Mouse (Mus musculus): Measurements from ENCODE around the gene Krt75.
"Not testable (repeated sequence)": the region's sequence is repeated elsewhere in the genome, so short reads cannot be mapped to it uniquely, and the experiment has no call there.

The Krt75 gene

DNA sequence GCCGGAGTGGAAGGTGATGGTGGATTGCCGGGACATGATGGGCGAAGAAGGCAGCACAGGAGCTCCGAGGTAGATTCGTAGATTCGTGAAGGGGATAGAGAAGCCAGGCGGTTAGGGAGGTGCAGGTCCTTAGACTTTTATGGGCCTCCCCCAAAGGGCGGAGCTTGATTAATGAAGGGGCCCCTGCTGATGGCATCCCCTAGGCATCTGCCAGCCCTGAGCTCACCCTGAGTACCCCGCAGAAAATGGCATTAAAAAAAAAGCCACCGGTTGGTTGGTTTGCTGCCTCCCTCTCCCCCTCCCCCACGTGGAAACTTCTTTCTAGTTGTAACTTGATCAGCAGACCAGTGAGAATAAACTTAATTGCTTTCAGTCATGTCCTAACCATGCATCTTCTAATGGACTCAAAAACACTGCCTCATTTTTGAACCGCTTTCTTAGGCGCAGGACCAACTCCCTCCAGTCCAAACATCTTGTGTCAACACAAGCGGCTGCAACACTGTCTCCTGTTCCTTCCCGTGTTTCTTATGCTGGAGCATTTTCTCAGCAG lies at the start of gene Krt75:
Gene Krt75, minus strand, starts transcription at position 109 of the 550 bp plus-strand sequence.
- no peak for DNase-seq

DNA sequence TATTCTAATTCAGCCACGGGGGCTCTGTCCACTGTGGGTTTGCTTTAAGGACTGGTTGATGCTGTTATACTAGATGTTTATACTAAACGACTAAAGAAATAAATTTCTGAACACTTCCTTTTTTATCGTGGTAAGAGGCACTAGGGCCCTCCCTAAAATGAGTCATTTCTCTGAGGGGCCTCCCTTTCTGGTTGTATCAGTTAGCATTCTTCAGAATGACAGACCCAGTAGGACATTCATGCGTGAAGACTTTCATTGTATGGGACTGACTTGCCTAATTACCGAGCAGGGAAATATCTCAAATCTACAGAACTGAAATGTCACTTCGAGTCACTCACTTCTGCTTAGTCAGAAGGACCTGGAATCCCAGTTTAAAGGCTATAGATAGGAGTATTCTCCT lies 25.4 kb upstream of the Krt75 start:
- DNase-seq: no peak

DNA sequence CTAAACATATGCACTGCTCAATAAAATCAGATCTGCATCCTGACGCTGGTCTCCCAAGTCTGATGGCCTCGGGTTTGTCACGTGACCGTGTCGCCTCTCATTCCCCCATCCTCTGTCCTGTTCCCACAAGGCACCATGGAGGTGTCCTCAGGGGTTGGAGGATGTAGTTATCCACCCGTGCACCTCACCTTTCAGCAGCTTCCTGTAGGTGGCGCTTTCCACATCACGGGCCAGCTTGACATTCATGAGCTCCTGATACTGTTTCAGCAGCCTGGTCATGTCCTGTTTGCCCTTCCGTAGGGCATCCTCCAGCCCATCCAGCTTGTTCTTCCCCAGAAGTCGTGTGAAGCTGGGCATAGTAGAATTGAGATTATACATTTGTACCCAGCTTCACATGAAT lies 14.5 kb upstream of the Krt75 start:
- no peak for DNase-seq

DNA sequence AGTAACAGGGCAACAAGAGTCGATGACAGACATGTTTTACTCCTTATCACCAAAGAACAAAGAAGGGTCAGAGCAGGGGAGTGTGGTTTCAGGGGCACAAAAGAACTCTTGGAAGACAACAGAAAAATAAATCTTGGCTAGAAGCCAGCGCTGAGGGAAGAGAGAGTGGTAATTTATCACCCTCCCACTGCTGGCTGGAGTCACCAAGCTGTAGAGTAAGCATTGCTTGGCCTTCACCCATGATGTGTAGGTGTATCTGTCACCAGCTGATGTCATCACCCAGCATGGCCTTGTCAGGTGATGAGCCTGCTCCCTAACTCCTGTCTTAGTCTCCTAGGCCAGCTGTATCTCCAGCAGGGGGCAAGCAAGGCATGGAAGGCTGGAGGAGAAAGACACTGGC lies 10.8 kb upstream of the Krt75 start:
- DNase-seq: no peak

DNA sequence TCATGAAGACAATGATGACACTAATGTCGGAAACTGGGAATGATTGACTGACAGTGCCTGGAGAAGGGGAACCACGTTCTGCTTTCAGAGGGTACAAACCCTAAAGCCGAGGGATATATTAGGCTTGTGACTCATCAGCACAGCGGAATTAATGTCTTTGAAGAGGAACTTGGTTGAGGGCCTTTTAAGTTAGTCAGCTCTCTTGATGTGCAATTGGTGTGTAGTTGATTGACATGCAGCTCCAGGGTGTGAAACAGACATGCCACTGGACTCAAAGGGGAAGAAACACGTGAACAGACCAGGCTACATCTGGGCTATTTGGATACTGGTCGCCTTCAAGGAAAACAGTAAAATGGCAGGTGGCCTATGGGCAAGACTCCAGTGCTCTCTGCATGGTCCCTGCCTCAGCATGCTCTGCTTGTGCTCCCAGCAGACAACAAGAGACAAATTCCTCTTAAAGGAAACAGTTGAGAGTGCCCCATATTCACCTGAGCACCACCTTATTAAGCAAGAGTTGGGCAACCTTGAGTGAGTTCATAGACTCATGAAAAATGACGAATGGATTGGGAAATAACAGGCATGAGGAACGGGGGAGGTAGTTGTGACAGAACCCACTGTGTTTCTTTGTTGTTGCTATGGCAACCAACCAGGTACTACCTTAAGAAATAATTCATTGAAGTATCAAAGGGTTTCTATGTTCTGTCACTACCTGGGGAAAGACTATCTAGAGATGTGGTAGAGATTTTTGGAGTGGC lies 9.7 kb upstream of the Krt75 start:
- DNase-seq: no peak

DNA sequence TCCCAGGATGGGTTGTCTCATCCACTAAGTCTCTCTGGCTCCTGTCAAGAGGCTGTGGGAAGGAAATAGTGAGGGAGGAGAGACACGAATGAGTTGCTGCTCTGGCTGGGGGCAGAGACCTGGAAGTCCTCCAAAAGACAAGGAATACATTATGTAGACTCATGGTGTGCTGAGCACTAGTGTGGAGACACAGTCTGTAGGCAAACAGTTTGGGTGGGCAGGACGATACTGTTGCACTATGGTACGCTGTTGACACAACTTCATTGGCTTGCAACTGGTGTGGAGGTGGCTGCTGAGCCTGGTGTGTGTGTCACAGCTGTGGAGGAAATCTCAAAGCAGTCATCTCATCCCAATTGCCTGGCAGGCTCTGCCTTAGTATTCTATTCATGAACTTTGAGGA lies 8.0 kb upstream of the Krt75 start:
- DNase-seq: no peak

DNA sequence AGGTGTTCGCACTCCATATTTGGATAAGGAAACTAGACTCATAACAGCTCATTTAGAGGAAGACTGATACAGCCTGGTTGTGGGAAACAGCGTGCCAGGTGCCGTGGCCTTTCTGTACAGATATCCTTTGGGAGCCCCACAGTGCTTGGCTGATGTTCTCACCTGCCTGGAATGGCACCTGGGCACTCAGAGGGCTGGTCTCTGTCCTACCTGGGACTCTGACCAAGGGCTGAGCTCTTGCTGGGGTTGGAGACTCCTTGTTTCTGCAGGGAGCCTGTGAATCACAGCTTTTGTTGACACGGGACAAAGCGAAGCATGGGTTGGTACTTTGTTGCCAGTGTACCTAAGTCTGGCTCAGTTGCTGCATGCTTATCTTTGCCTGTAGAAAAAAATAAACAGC lies 1.8 kb upstream of the Krt75 start:
- no peak for DNase-seq

DNA sequence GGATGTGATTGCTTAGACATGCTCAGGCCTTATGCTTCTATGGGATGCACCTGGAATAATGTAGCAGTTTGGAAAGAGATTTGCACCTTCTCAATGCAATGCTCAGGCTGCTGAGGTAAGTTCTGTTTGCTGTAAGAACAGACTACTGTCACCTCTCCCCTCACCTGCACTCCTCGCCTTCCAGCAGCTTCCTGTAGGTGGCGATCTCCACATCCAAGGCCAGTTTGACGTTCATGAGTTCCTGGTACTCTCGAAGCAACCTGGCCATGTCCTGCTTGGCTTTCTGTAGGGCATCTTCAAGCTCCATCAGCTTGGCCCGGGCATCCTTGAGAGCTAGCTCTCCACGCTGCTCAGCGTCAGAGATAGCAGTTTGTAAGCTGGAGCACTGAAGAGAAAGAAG lies 5.9 kb downstream of the Krt75 start:
- no peak for DNase-seq

DNA sequence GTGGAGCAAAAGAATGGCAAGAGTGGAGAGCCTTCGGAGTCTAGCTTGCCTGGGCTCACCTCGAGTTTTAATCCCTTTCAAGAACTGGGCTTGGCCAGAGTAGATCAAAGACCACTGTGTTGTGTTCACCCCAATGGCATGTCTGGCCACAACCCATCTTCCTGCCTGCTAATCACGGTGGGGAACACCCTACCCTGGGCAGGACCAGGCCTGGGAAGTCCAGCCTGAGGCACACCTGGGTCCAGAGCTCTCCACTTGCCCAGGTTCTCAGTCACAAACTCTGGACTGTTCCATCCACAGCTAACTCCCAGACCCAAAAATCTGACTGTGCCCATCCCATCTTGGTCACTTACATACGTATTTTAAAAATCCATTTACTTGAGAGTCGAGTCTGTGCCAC lies 10.9 kb downstream of the Krt75 start, which contains the start of gene Krt90:
Gene Krt90, minus strand, starts transcription at position 101 of the 400 bp plus-strand sequence.
- DNase-seq: no peak

DNA sequence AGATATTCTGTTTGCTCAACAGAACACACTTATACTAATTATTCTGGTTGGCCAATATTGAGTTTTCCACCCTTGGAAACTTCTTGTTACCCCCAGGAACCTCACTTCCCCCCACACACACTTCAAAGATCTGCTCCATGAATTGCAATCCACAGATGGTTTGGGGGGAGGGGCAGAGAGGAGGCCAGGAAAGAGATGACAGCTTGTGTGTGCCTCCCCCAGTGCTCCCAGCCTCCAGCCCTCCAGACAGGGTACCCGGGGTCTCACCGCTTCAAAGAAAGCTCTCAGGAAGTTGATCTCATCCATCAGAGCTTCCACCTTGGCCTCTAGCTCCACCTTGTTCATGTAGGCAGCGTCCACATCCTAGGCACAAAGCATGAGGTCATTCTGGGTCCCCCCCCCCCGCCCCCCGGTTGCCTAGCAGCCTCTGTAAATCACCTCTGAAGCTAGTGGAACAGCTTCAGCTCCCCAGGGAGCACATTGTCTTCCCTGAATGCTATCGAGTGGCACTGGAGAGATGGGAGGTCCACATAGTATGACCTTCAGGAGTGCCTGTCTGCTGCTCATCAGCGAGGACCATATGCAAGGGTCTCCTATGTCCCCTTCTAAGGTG lies 15.6 kb downstream of the Krt75 start:
- DNase-seq: no peak

DNA sequence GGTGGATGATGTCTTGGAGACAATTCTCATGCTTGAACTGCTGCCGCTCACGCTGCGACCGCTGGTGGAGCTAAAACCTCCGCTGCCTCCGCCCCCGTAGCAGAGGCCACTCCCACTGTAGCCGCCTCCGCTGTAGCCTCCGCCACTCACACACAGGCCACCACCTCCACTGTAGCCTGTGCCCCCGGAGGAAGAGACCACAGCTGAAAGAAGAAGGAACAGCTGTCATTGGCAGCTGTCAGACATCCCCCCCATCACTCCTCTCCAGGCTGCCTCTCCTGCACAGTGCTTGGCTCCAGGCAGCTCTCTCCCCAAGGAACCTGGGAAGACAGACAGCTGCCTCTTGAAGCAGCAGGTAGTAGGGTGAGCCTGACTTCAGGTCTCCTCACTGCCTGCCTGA lies 20.5 kb downstream of the Krt75 start:
- no peak for DNase-seq

DNA sequence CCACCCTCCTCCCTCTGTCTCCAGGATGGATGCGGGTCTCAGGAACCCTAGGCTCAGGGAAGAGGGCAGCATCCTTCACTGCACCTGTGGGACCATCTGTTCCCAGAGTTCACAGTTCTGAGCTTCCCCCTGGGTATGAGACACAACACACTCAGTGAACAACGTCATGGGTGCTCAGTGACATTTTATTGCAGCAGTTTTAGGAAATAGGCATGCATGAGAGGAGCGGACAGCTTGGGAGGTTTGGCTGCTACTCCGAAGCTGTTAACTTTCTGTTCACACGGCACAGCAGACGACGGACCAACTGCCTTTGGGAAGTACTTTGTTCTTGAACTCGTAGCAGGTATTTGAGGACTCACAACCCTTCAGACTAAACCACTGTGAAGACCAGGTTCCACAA lies 21.5 kb downstream of the Krt75 start:
- DNase-seq: no peak

DNA sequence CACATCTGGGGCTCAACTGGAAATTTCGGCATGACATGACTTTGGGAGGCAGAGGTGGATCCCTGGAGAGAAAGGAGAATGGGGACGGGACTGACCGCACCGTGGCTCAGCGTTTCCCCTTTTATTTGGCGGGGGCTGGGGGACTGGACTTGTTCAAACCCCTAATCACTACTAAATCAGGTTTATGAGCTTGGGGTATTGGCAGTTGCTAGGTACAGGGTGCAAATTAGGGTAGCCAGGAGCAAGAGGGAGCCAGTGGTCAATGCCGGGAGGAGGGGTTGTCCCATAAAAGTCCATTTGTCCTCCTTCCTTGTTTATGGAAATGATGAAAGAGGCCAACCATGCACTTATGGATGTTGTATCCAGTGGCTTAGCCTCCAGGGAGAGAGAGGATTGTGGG lies 23.1 kb downstream of the Krt75 start, which contains the start of gene Krt82:
Gene Krt82, minus strand, starts transcription at position 101 of the 400 bp plus-strand sequence.
- DNase-seq: no peak

DNA sequence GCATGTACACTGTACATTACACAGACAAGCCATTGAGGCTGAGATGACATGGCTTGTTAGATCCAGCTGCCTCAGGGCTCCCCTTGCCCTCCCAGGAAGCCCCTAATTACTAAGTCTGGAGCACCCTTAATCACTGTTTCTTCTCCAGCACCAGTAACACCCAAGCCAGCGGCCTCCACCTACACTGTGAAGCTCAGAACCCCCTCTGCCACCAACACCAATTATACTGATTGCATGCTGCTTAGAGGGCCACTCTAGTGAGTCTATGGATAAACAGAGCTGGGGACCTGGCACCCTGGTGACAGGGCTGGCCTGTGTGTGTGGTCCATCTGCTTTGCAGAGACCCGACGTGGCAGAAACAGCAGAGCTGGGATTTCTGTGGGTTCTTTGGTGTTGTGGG lies 29.2 kb downstream of the Krt75 start:
- DNase-seq: no peak

DNA sequence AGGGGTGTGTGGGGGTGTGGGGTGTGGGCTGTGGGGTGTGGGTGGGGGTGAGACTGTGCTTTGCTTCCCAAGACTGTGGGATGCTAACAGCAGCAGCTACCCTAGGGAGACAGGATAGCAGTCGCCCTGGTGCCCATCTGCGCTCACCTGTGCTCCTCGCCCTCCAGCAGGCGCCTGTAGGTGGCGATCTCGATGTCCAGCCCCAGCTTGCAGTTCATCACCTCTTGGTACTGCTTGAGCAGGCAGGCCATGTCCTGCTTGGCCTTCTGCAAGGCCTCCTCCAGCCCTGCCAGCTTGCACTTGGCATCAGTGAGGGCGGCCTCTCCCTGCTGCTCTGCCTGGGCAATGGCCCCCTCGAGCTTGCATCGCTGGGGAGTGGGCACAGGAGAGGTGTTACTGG lies 31.2 kb downstream of the Krt75 start:
- no peak for DNase-seq

DNA sequence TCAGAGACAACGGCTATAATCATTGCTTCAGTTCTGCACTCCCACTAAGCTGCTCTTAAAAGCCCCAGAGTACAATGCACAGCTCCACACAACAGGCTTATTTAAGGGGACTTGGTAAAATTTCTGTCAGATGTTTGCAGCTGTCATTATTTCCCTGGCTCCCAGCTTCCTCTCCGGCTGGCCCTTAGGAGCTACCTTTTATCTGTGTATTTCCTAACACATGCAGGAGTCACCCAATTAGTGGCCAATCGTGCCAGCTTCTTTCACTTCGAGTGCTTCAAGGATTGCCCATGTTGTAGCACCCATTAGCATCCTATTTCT lies 35.2 kb downstream of the Krt75 start:
- no peak for DNase-seq

DNA sequence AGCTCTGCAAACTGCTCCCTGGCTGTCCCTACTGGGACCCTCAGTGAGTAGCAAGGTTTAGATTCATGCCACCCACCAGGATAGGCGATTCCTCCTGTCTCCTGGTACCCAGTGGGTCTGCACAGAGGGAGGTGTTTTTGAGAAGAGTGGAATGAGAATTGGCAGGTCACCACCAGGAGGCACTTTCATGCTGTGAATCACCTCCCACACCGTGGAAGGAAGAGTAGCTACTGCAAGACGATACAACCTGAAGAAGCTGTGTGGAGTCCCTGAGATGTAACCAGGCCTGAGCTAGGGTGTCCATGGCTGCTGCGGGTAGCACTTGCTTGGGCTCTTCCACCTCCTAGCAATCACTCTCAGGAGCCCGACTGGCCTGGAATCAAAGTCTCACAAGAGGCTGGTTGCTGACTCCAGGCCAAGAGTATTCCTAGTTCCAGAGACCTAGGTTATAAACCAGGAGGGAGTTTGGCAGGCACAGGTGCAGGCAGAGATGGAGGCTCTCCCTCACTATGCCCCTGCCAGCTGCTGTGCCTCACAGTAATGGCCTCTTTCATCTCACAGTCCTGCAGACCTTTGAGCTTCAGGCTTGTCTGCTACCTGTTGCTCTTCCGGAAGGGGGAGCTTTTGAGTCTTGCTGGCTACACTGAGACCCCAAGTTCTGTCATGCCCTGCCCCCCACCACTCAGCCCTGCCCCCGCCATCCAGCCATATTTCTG lies 35.7 kb downstream of the Krt75 start:
- no peak for DNase-seq

DNA sequence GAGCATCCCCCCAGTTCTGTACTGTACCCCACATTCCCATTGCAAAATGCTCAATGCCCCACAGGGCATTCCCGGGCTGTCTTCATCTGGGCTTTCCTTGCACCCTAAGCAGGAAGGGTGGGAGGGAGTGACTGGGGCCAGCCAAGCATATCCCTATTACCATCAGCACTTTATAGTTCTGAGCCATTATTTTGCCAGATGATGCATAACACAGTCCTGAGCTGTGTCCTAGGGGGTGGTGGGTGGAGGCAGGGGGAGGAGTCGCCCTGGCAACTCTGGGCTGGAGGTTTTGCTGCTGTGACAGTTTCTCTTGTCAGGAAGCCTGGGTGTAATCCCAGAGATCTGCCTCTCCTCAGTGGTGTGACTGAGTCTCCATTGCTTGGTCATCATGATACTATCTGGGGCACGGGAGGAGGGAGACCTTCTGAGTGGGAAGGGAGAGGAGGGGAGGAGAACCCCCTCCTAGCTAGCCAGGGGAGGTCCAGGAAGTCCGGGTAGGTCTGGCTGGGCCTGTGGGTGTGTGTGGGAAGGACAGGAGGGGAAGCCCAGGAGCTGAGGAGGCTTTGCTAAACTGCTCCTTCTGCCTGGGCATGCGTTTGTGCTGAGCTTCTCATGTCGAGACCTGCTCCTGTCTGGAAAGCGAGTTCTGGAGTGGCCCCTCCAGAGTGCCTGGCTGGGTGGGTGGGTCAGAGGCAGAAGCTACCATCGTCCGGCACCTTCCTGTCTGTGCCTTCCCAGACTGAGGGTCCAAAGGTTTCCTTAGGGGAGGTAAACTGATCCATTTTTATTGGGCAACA lies 37.5 kb downstream of the Krt75 start:
- DNase-seq: no peak

DNA sequence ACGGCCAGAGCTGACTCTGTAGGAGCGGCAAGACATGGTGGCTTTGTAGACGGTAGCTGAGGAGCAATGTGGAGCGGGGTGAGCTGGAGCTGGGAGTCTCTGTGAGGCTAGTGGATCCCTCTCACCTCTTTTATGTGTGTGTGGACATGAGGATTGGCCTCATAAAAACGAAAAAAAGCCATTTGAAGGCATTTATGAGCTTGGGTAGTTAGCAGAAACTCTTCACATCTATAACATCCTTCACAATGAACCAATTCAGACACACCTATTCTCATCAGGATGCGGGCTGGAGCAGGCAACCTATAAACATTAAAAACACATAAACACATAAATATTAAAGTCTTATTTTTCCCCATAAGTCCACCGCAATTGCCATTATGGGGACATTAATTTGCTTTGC lies 41.0 kb downstream of the Krt75 start, which contains the start of gene Krt84:
Gene Krt84, minus strand, starts transcription at position 101 of the 400 bp plus-strand sequence.
- DNase-seq: no peak

DNA sequence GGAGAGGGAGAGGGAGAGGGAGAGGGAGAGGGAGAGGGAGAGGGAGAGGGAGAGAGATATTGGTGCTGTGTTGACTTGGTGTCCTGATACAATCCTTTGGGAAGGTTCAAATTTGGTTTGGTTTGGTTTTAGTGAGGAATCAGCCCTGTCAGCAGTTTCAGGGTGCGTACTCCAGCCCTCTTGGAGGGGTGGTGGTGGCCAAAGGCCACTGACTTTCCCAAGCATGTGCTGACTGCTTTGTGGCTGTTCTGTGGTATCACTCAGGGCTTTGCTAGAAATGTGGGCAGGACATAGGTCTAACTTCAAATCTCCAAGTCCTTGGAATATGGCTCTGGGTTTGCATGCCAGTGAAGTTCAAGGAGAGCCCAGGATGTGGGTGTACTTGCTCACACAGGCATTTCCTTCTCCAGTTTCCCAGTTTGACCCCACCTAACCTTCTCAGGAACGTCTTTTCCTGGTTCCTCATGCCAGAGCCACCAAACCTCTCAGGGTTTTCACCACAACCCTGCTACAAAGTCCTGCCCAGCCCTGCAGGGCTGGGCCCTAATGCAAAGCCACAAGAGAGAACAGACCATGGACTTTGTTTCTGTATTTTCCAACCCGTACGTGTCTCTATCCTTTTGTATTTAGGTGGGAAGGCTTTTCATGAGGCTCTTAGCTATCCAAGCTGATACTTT lies 51.0 kb downstream of the Krt75 start:
- no peak for DNase-seq

DNA sequence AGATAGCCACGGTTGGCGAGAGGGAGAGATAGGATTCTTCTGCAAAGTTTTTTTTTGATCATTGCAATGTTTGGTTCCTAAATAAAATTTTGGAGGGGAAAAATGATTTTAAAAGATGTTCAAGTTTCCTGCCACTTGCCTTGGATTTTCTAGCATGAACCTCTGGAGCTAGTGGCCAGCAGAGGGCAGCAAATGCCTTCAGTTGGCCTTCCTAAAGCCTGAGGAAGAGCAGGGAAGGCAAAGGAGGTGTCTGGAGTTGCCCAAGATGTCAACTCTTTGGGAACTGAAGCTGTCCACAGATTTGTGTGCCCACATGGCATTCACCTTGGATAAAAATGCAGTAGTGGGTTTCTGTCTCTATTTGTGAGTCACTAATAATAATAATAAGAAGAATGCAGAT lies 53.9 kb downstream of the Krt75 start:
- peak; percentile 58 for DNase-seq

DNA sequence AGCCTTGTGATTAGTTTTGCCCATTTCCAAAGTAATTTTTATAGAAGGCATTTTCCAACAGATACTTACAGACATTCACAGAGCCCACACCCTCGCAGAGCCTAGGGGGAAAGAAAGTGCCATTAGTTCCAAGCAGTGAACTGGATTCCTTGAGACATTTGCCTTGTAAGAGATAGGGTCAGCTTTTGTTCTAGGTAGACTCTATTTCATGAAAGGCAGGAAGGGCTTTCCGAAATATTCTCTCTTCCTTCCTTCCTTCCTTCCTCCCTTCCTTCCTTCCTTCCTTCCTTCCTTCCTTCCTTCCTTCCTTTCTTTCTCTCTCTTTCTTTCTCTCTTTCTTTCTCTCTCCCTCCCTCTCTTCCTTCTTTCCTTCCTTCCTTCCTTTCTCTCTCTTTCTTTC lies 56.5 kb downstream of the Krt75 start, which contains the start of gene Gm49425:
Gene Gm49425, minus strand, starts transcription at position 101 of the 400 bp plus-strand sequence.
- DNase-seq: not testable (repeated sequence)

Data from cerebellum, adult 8-10 months (tissue).